Mouse (Mus musculus) hindbrain, embryonic 15.5 days (tissue): ENCODE measurements at regions not wholly inside any gene's neighbourhood (a gene's known extent, or its start where the extent isn't known, plus 50 kb on each side); places are given as distances from the start of the nearest gene placed in this dataset.

Source experiments
- ATAC-seq: fragments of 200-750 bp; cut with Nextera tagmentation; 2 replicates; pipeline ENCODE4 v1.8.0; 2017; ENCODE audit warnings: low read depth, moderate number of reproducible peaks, moderate TSS enrichment; ENCODE audit not compliant: low FRiP score
- H3K27ac ChIP-seq: fragments of 300-500 bp; sonication (generic); replicated peaks from 2 replicates; pipeline ENCODE4 v1.5.1; 2015; ENCODE audit warnings: mild to moderate bottlenecking, inconsistent platforms
- H3K27me3 ChIP-seq: fragments of 300-500 bp; sonication (generic); 2 replicates; pipeline ENCODE4 v1.6.1; 2015; ENCODE audit warnings: control low read depth, inconsistent platforms
- H3K36me3 ChIP-seq: fragments of 300-500 bp; sonication (generic); 2 replicates; pipeline ENCODE4 v1.6.1; 2015; ENCODE audit warnings: control low read depth, inconsistent platforms
- H3K4me1 ChIP-seq: fragments of 300-500 bp; sonication (generic); replicated peaks from 2 replicates; pipeline ENCODE4 v1.6.1; 2015; ENCODE audit warnings: control low read depth, inconsistent platforms
- H3K4me2 ChIP-seq: fragments of 300-500 bp; sonication (generic); 2 replicates; pipeline ENCODE4 v1.6.1; 2015; ENCODE audit warnings: moderate library complexity, mild to moderate bottlenecking, inconsistent platforms
- H3K4me3 ChIP-seq: fragments of 300-500 bp; sonication (generic); 2 replicates; pipeline ENCODE4 v1.5.1; 2015; ENCODE audit warnings: mild to moderate bottlenecking, inconsistent platforms
- H3K9ac ChIP-seq: fragments of 300-500 bp; sonication (generic); 2 replicates; pipeline ENCODE4 v1.6.1; 2015; ENCODE audit warnings: inconsistent platforms
- H3K9me3 ChIP-seq: fragments of 300-500 bp; sonication (generic); 2 replicates; pipeline ENCODE4 v1.6.1; 2016; ENCODE audit warnings: control low read depth, inconsistent platforms
- WGBS: fragments of 180-500 bp; shearing (Covaris S2); methylation state at CpG from one replicate; pipeline ENCODE4 v1.1.7; 2015; 5-methylcytosine and 5-hydroxymethylcytosine counted together

- no peak overlapping the region for H3K4me3 ChIP-seq
- 87% methylated on average over 6 of the region's 6 CpGs for WGBS
- H3K27me3 ChIP-seq, result no peaks in the 10 kb centered on the region
- no peak overlapping the region for H3K27ac ChIP-seq
- H3K4me1 ChIP-seq, result no peaks in the 10 kb centered on the region
- H3K4me2 ChIP-seq, result no peak overlapping the region
- no peak for ATAC-seq
- H3K36me3 ChIP-seq, result no peaks in the 10 kb centered on the region
- H3K9me3 ChIP-seq, result no peaks in the 10 kb centered on the region
- H3K9ac ChIP-seq, result no peak overlapping the region
These were observed 83.3 kb upstream of the AI593442 start for GRCm38 (mm10) chr9:52762836-52763235.

GRCm38 (mm10) chr9:52761257-52761656 is 81.7 kb upstream of the AI593442 start:
- 84% methylated on average over 5 of the region's 5 CpGs for WGBS
- Histone ChIP-seq H3K4me2 (no peak overlapping the region), H3K27me3 (no peaks in the 10 kb centered on the region), H3K9me3 (no peaks in the 10 kb centered on the region), H3K9ac (no peak overlapping the region), H3K36me3 (no peaks in the 10 kb centered on the region), H3K4me1 (no peaks in the 10 kb centered on the region), H3K4me3 (no peak overlapping the region), H3K27ac (no peak overlapping the region)
- ATAC-seq, result no peak

GRCm38 (mm10) chr9:52748366-52748765 is 68.8 kb upstream of the AI593442 start:
- H3K9me3 ChIP-seq, result no peaks in the 10 kb centered on the region
- ATAC-seq, result no peak
- 95% methylated on average over 3 of the region's 3 CpGs for WGBS
- no peak overlapping the region for H3K9ac ChIP-seq
- no peaks in the 10 kb centered on the region for H3K4me1 ChIP-seq
- no peaks in the 10 kb centered on the region for H3K27me3 ChIP-seq
- no peak overlapping the region for H3K4me3 ChIP-seq
- no peak overlapping the region for H3K27ac ChIP-seq
- H3K4me2 ChIP-seq, result no peak overlapping the region
- H3K36me3 ChIP-seq, result no peaks in the 10 kb centered on the region

GRCm38 (mm10) chr9:52738560-52739100 is 59.0 kb upstream of the AI593442 start:
- Histone ChIP-seq H3K4me3 (no peak overlapping the region), H3K9ac (no peak overlapping the region), H3K27me3 (no peaks in the 10 kb centered on the region), H3K4me1 (no peaks in the 10 kb centered on the region), H3K4me2 (no peak overlapping the region), H3K9me3 (no peaks in the 10 kb centered on the region), H3K27ac (no peak overlapping the region), H3K36me3 (no peaks in the 10 kb centered on the region)
- WGBS, result 92% methylated on average over 5 of the region's 5 CpGs
- no peak for ATAC-seq
